In genomic region chr16:34568831-34569230, GRCm38 (mm10) we compare ENCODE assay signal across 25 mouse cellular contexts. TPM values are rescaled to one million over a fixed set of nuclear protein-coding genes. Genes with fewer than 3 reads are reported as not detected.
DNase-seq lines count a peak whose midpoint lies in the region; ATAC-seq and TF ChIP-seq lines count a peak whose summit lies in the region.
"Had no signal": no experiment of that assay in that cellular context is flagged by ENCODE, and none has a peak within 500 bp of the region (broad histone marks: within the 10 kb centered on the region; RNA-seq: fewer than 3 reads in every experiment).

No protein-coding gene starts in this region.

- no peak for ATAC-seq in midbrain, embryonic 14.5 days (ENCODE audit: low FRiP score, low TSS enrichment)
- ATAC-seq in midbrain, postnatal 0 days (ENCODE audit: low FRiP score), result no peak
- ATAC-seq: CD4-positive, CD25-positive, alpha-beta regulatory T cell, adult 4 months; forebrain, embryonic 14.5 days; forebrain, postnatal 0 days had no signal

- H3K4me2 ChIP-seq in midbrain, embryonic 14.5 days (ENCODE audit: low read length), result no peak overlapping the region
- no peak overlapping the region for H3K4me2 ChIP-seq in midbrain, postnatal 0 days (ENCODE audit: low read depth, low read length, poor library complexity, severe bottlenecking)
- H3K4me2 ChIP-seq: heart, embryonic 13.5 days; hindbrain, embryonic 15.5 days had no signal

- no peaks in the 10 kb centered on the region for H3K27me3 ChIP-seq in midbrain, embryonic 14.5 days (ENCODE audit: control insufficient read depth, insufficient read depth, low read length)
- no peaks in the 10 kb centered on the region for H3K27me3 ChIP-seq in midbrain, postnatal 0 days (ENCODE audit: insufficient read depth, low read length)
- H3K27me3 ChIP-seq: hindbrain, embryonic 15.5 days had no signal

- H3K9ac ChIP-seq in midbrain, embryonic 14.5 days (replicated peaks; ENCODE audit: low read length), result no peak overlapping the region
- no peak overlapping the region for H3K9ac ChIP-seq in midbrain, postnatal 0 days (replicated peaks; ENCODE audit: low read length, poor library complexity, severe bottlenecking)
- H3K9ac ChIP-seq: forebrain, postnatal 0 days; heart, embryonic 13.5 days; hindbrain, embryonic 15.5 days had no signal

- TF ChIP-seq POLR2A in cortical plate, adult 2 months (IDR thresholded peaks at IDR 0.05; ENCODE audit: extremely low read depth, insufficient read depth, low read length), result 0 out of 2 replicates have a peak, but pooled peaks have one; percentile 35

- H3K4me1 ChIP-seq in midbrain, embryonic 14.5 days (ENCODE audit: control insufficient read depth, insufficient read depth, low read length), result peaks cover 44% of the 10 kb centered on the region
- H3K4me1 ChIP-seq in midbrain, postnatal 0 days (ENCODE audit: insufficient read depth, low read length), result peaks cover 21% of the 10 kb centered on the region; the same call in 1 of the 2 replicates
- peaks cover 17% of the 10 kb centered on the region for H3K4me1 ChIP-seq in cortical plate, adult 2 months (ENCODE audit: control insufficient read depth, insufficient read depth, low read length)

- H3K4me3 ChIP-seq in midbrain, embryonic 14.5 days (replicated peaks; ENCODE audit: low read depth, low read length), result no peak overlapping the region
- no peak overlapping the region for H3K4me3 ChIP-seq in midbrain, postnatal 0 days (ENCODE audit: low read depth, low read length)
- H3K4me3 ChIP-seq in cortical plate, adult 2 months (ENCODE audit: insufficient read depth, low read length), result no peak overlapping the region
- H3K4me3 ChIP-seq: forebrain, embryonic 10.5 days; heart, adult 2 months; heart, embryonic 10.5 days; heart, embryonic 13.5 days; hindbrain, embryonic 15.5 days had no signal

- H3K9me3 ChIP-seq in midbrain, embryonic 14.5 days (ENCODE audit: control insufficient read depth, low read length), result no peaks in the 10 kb centered on the region
- H3K9me3 ChIP-seq in midbrain, postnatal 0 days (ENCODE audit: low read length), result no peaks in the 10 kb centered on the region
- H3K9me3 ChIP-seq: forebrain, embryonic 10.5 days; heart, embryonic 10.5 days; heart, embryonic 13.5 days; hindbrain, embryonic 15.5 days had no signal

- WGBS in midbrain, embryonic 14.5 days, result 85% methylated on average over 6 of the region's 6 CpGs
- 81% methylated on average over 6 of the region's 6 CpGs for WGBS in midbrain, postnatal 0 days

- no peaks in the 10 kb centered on the region for H3K36me3 ChIP-seq in midbrain, embryonic 14.5 days (ENCODE audit: control insufficient read depth, insufficient read depth, low read length)
- no peaks in the 10 kb centered on the region for H3K36me3 ChIP-seq in midbrain, postnatal 0 days (ENCODE audit: insufficient read depth, low read length)
- H3K36me3 ChIP-seq: heart, embryonic 10.5 days; hindbrain, embryonic 15.5 days had no signal

- DNase-seq in left cerebral cortex, adult 18-20 months (ENCODE audit: low spot score in 2 of 2), result peak; percentile 37 to 45
- no peak for DNase-seq in left cerebral cortex, adult 11 months (ENCODE audit: low spot score)
- DNase-seq in midbrain, embryonic 14.5 days, result peak; percentile 0
- DNase-seq in midbrain, postnatal 0 days (ENCODE audit: low spot score), result no peak
- DNase-seq in brain, adult 2 months (ENCODE audit: low read depth, low spot score), result peak; percentile 84
- DNase-seq in urinary bladder, postnatal 10 days (ENCODE audit: low spot score), result no peak
- DNase-seq: adrenal gland, adult 2 months; adrenal gland, postnatal 14 days; cerebellum, adult 11-12 months; cerebellum, adult 8-10 months; cerebellum, postnatal 10 days; cerebellum, postnatal 36 days; forebrain, postnatal 0 days; gastrocnemius, postnatal 10 days; gastrocnemius, postnatal 36 days; heart, adult 2 months; heart, postnatal 14 days; heart, postnatal 4 days had no signal

- no peak for TF ChIP-seq CTCF in midbrain, postnatal 0 days (IDR thresholded peaks at IDR 0.05)
- TF ChIP-seq CTCF in cortical plate, adult 2 months (IDR thresholded peaks at IDR 0.05; ENCODE audit: extremely low read depth, insufficient read depth, low read length), result no peak

- no peak overlapping the region for H3K27ac ChIP-seq in midbrain, embryonic 14.5 days (replicated peaks; ENCODE audit: low read depth, low read length)
- H3K27ac ChIP-seq in midbrain, postnatal 0 days (ENCODE audit: low read depth, low read length), result no peak overlapping the region
- H3K27ac ChIP-seq in cortical plate, adult 2 months (ENCODE audit: insufficient read depth, low read length), result peak overlapping the region; percentile 24; the same call in 1 of the 2 replicates
- H3K27ac ChIP-seq: forebrain, embryonic 10.5 days; heart, adult 2 months; heart, embryonic 10.5 days; heart, embryonic 13.5 days; hindbrain, embryonic 15.5 days had no signal

RNA-seq across cellular contexts. Expression of gene Kalrn, which starts 4.5 kb away (rescaled TPM):
- total RNA-seq in left cerebral cortex, adult 18-20 months (2021), result 100 to 1,000 TPM; 448 to 531 TPM
- 40.1 and 44.6 TPM in 2 replicates for polyA plus RNA-seq in midbrain, embryonic 14.5 days (2014; fragmentation: Nextera tagmentation; extraction: Ambion mirVana)
- 128 and 156 TPM in 2 replicates for total RNA-seq in midbrain, postnatal 0 days (2014; rRNA removed)
- 18.2 and 23.6 TPM in 2 replicates for polyA plus RNA-seq in midbrain, postnatal 0 days (2015; fragmentation: Nextera tagmentation; extraction: Ambion mirVana)
- 278 and 304 TPM in 2 replicates for polyA plus RNA-seq in cortical plate, adult 2 months (2012; rRNA removed)

Comparison
In these comparisons a context has a peak if more than half of its experiments do, and no peak if none do; other contexts are left out.
1. DNase-seq: peak in left cerebral cortex, adult 18-20 months (2 of 2), midbrain, embryonic 14.5 days (single experiment) and brain, adult 2 months (single experiment); none in left cerebral cortex, adult 11 months (single experiment), midbrain, postnatal 0 days (single experiment) and urinary bladder, postnatal 10 days (single experiment).